Mouse (Mus musculus) MEL (cell line): ENCODE results near the gene Rfx4. TPM values are rescaled to one million over a fixed set of nuclear protein-coding genes. Genes with fewer than 3 reads are reported as not detected.

Experiments
- DNase-seq: peaks from one replicate; pipeline ENCODE4 v3.0.0; 2011; ENCODE audit warnings: low read depth, low spot score
- H3K27ac ChIP-seq: 2 replicates; pipeline ENCODE4 v1.5.1; 2012; ENCODE audit warnings: low read depth, mild to moderate bottlenecking, control low read depth, low read length, moderate library complexity; ENCODE audit not compliant: control insufficient read depth
- H3K27me3 ChIP-seq, 2 experiments: fragments of 150-350 bp in 1 of 2; sonication (generic) in 1 of 2; 2 replicates each; pipeline ENCODE4 v1.6.1; 2012; ENCODE audit warnings: low read length in 2 of 2, mild to moderate bottlenecking in 2 of 2, improper control_type of control experiment in 1 of 2, moderate library complexity in 1 of 2; ENCODE audit not compliant: insufficient read depth in 2 of 2, control insufficient read depth in 1 of 2
- H3K36me3 ChIP-seq, 2 experiments: 2 replicates each; pipeline ENCODE4 v1.6.1; 2012 to 2014; ENCODE audit warnings: low read length in 2 of 2, improper control_type of control experiment in 1 of 2, inconsistent platforms in 1 of 2, mild to moderate bottlenecking in 1 of 2; ENCODE audit not compliant: insufficient read depth in 2 of 2, control insufficient read depth in 1 of 2
- H3K4me1 ChIP-seq, 2 experiments: fragments of 150-350 bp in 1 of 2; sonication (generic) in 1 of 2; 2 replicates each; pipeline ENCODE4 v1.6.1; 2012; ENCODE audit warnings: low read length in 2 of 2, improper control_type of control experiment in 1 of 2, mild to moderate bottlenecking in 1 of 2; ENCODE audit not compliant: insufficient read depth in 2 of 2, control insufficient read depth in 1 of 2
- H3K4me3 ChIP-seq, 2 experiments: fragments of 150-350 bp in 1 of 2; sonication (generic) in 1 of 2; 2 replicates each; pipeline ENCODE4 v1.5.1; 2012; ENCODE audit warnings: low read depth in 2 of 2, low read length in 2 of 2, mild to moderate bottlenecking in 2 of 2, moderate library complexity in 2 of 2, control low read depth in 1 of 2, improper control_type of control experiment in 1 of 2; ENCODE audit not compliant: control insufficient read depth in 1 of 2, insufficient read depth in 1 of 2
- H3K79me2 ChIP-seq: 2 replicates; pipeline ENCODE4 v1.6.1; 2012; ENCODE audit warnings: mild to moderate bottlenecking, low read length, moderate library complexity; ENCODE audit not compliant: control insufficient read depth, poor library complexity, insufficient read depth
- H3K9ac ChIP-seq: 2 replicates; pipeline ENCODE4 v1.6.1; 2012; ENCODE audit warnings: low read depth, mild to moderate bottlenecking, control low read depth, low read length, moderate library complexity; ENCODE audit not compliant: control insufficient read depth, poor library complexity, severe bottlenecking
- H3K9me3 ChIP-seq: fragments of 150-350 bp; sonication (generic); replicated peaks from 2 replicates; pipeline ENCODE4 v1.6.1; 2012; ENCODE audit warnings: mild to moderate bottlenecking, low read length, improper control_type of control experiment, moderate library complexity; ENCODE audit not compliant: insufficient read depth
- ELF1 ChIP-seq: IDR thresholded peaks from 2 replicates; pipeline ENCODE4 v1.6.1; 2014; ENCODE audit warnings: low read depth, mild to moderate bottlenecking, inconsistent platforms, low read length, improper control_type of control experiment, moderate library complexity
- GATA1 ChIP-seq: IDR thresholded peaks from 2 replicates; pipeline ENCODE4 v1.6.1; 2011; ENCODE audit warnings: low read depth, low read length, improper control_type of control experiment
- JUND ChIP-seq: IDR thresholded peaks from 2 replicates; pipeline ENCODE4 v1.6.1; 2011; ENCODE audit warnings: low read depth, mild to moderate bottlenecking, improper control_type of control experiment, low read length
- MEF2A ChIP-seq: IDR thresholded peaks from 2 replicates; pipeline ENCODE4 v1.6.1; 2014; ENCODE audit warnings: low read depth, mild to moderate bottlenecking, inconsistent platforms, low read length, improper control_type of control experiment; ENCODE audit not compliant: poor library complexity, insufficient replicate concordance, severe bottlenecking; ENCODE audit errors: extremely low read depth
- NRF1 ChIP-seq: IDR thresholded peaks from 2 replicates; pipeline ENCODE4 v1.6.1; 2014; ENCODE audit warnings: low read depth, mild to moderate bottlenecking, inconsistent platforms, low read length, improper control_type of control experiment, moderate library complexity; ENCODE audit not compliant: poor library complexity, insufficient read depth, severe bottlenecking
- POLR2AphosphoS2 ChIP-seq: IDR thresholded peaks from 2 replicates; pipeline ENCODE4 v1.6.1; 2011; ENCODE audit warnings: low read length, improper control_type of control experiment
- POLR2AphosphoS5 ChIP-seq: IDR thresholded peaks from 2 replicates; pipeline ENCODE4 v1.6.1; 2012; ENCODE audit warnings: low read depth, borderline replicate concordance, mild to moderate bottlenecking, inconsistent platforms, low read length, moderate library complexity, mixed read lengths
- RAD21 ChIP-seq: IDR thresholded peaks from 2 replicates; pipeline ENCODE4 v1.6.1; 2011; ENCODE audit warnings: mild to moderate bottlenecking, low read depth, low read length, improper control_type of control experiment
- SIN3A ChIP-seq: IDR thresholded peaks from 2 replicates; pipeline ENCODE4 v1.6.1; 2012; ENCODE audit warnings: low read length, improper control_type of control experiment, inconsistent platforms
- SMC3 ChIP-seq: IDR thresholded peaks from 2 replicates; pipeline ENCODE4 v1.6.1; 2011; ENCODE audit warnings: low read depth, low read length, improper control_type of control experiment
- TCF12 ChIP-seq: IDR thresholded peaks from 2 replicates; pipeline ENCODE4 v1.6.1; 2014; ENCODE audit warnings: low read depth, mild to moderate bottlenecking, inconsistent platforms, low read length, improper control_type of control experiment, moderate library complexity
- USF1 ChIP-seq: IDR thresholded peaks from 2 replicates; pipeline ENCODE4 v1.6.1; 2014; ENCODE audit warnings: low read depth, mild to moderate bottlenecking, inconsistent platforms, low read length, improper control_type of control experiment, moderate library complexity
- ZC3H11A ChIP-seq: IDR thresholded peaks from 2 replicates; pipeline ENCODE4 v1.6.1; 2012; ENCODE audit warnings: low read depth, mild to moderate bottlenecking, inconsistent platforms, low read length, improper control_type of control experiment
- ZMIZ1 ChIP-seq: IDR thresholded peaks from 2 replicates; pipeline ENCODE4 v1.6.1; 2012; ENCODE audit warnings: low read depth, mild to moderate bottlenecking, inconsistent platforms, low read length, improper control_type of control experiment, moderate library complexity
- polyA plus RNA-seq, 2 experiments: library from polyadenylated mRNA; stranded (reverse) in 1 of 2; unstranded in 1 of 2; fragments of >175 nt in 1 of 2; fragments of >200 nt in 1 of 2; gene quantifications; 2 replicates each; pipeline versions ENCODE4 v1.2.1 to v1.2.4; 2012; ENCODE audit warnings: low replicate concordance in 2 of 2, low read depth in 1 of 2; ENCODE audit not compliant: insufficient read length in 2 of 2, insufficient read depth in 1 of 2, missing spikeins in 1 of 2
- total RNA-seq: library from RNA; depleted of rRNA; stranded (reverse); fragments of 300-350 nt; gene quantifications from 2 replicates; pipeline ENCODE4 v1.2.3, GENCODE M21; 2012; rRNA removed

The Rfx4 gene
- total and polyA plus RNA-seq, 3 experiments = not detected

- no peak overlapping the region for H3K4me3 ChIP-seq
- H3K36me3 ChIP-seq = peaks cover 0 to 5% of the 10 kb centered on the region in 2 experiments
- DNase-seq = no peak
Measured at GRCm38 (mm10) chr10:84950384-84950783, 194.5 kb downstream of the Rfx4 start.

GRCm38 (mm10) chr10:84954236-84954635 is 198.4 kb downstream of the Rfx4 start:
- H3K36me3 ChIP-seq = peaks cover 0 to 17% of the 10 kb centered on the region in 2 experiments; a peak in 3 of 4 replicates
- H3K9ac ChIP-seq = no peak overlapping the region
- H3K4me3 ChIP-seq = no peak overlapping the region
- H3K9me3 ChIP-seq = no peaks in the 10 kb centered on the region
- H3K79me2 ChIP-seq = no peaks in the 10 kb centered on the region
- TF ChIP-seq JUND (no peak), MEF2A (no peak), ZC3H11A (no peak), GATA1 (no peak), POLR2AphosphoS2 (no peak), ELF1 (no peak), POLR2AphosphoS5 (no peak)
- peaks cover 2 to 16% of the 10 kb centered on the region in 2 experiments; a peak in 3 of 4 replicates for H3K4me1 ChIP-seq
- H3K27ac ChIP-seq = no peak overlapping the region
- H3K27me3 ChIP-seq = no peaks in the 10 kb centered on the region
- no peak for DNase-seq

More at GRCm38 (mm10) chr10:84950384-84950783, 194.5 kb downstream of the Rfx4 start:
- no peaks in the 10 kb centered on the region for H3K9me3 ChIP-seq
- TF ChIP-seq SIN3A = no peak
- TF ChIP-seq ZMIZ1 = no peak
- TF ChIP-seq USF1 = no peak
- TF ChIP-seq TCF12 = no peak
- no peak for TF ChIP-seq RAD21
- TF ChIP-seq SMC3 = no peak
- TF ChIP-seq NRF1 = no peak
- no peaks in the 10 kb centered on the region for H3K4me1 ChIP-seq
- no peaks in the 10 kb centered on the region for H3K27me3 ChIP-seq
- H3K79me2 ChIP-seq = no peaks in the 10 kb centered on the region
- H3K27ac ChIP-seq = no peak overlapping the region
- H3K9ac ChIP-seq = no peak overlapping the region

Other genes with a start within 250 kb of the Rfx4 start
- 1.0 TPM in 2 replicates for gene Ckap4, start 222.0 kb upstream of the Rfx4 start, total RNA-seq
- 1 to 10 TPM in 1 of 2 experiments, not detected in 1; 5.2 TPM for gene Ckap4, start 222.0 kb upstream of the Rfx4 start, polyA plus RNA-seq
- 0.81 and 1.7 TPM in 2 replicates for gene Tcp11l2, start 179.4 kb upstream of the Rfx4 start, total RNA-seq
- 1 to 10 TPM in 1 of 2 experiments, not detected in 1; 4.3 TPM for gene Tcp11l2, start 179.4 kb upstream of the Rfx4 start, polyA plus RNA-seq
- 19.8 and 20.6 TPM in 2 replicates for gene Polr3b, start 133.8 kb upstream of the Rfx4 start, total RNA-seq
- gene Polr3b, start 133.8 kb upstream of the Rfx4 start, polyA plus RNA-seq = 10 to 100 TPM in 1 of 2 experiments, not detected in 1; 24.2 TPM
- 5.8 and 6.3 TPM in 2 replicates for gene Ric8b, start 161.6 kb downstream of the Rfx4 start, total RNA-seq
- gene Ric8b, start 161.6 kb downstream of the Rfx4 start, polyA plus RNA-seq = 1 to 10 TPM in 1 of 2 experiments, not detected in 1; 8.6 TPM